Mouse (Mus musculus): Measurements from ENCODE around the gene Tnpo3. TPM values are rescaled to one million over a fixed set of nuclear protein-coding genes. Genes with fewer than 3 reads are reported as not detected.

The Tnpo3 gene
- polyA plus RNA-seq (2014; fragmentation: Illumina TruSeq; extraction: RNeasy Lipid Tissue Mini Kit (QIAGEN cat#74804); ENCODE audit: low read depth, low replicate concordance): 50.4 TPM

GRCm38 (mm10) chr6:29609111-29610019 is at the start of gene Tnpo3:
Gene Tnpo3, minus strand, starts transcription at chr6:29609887.

DNA sequence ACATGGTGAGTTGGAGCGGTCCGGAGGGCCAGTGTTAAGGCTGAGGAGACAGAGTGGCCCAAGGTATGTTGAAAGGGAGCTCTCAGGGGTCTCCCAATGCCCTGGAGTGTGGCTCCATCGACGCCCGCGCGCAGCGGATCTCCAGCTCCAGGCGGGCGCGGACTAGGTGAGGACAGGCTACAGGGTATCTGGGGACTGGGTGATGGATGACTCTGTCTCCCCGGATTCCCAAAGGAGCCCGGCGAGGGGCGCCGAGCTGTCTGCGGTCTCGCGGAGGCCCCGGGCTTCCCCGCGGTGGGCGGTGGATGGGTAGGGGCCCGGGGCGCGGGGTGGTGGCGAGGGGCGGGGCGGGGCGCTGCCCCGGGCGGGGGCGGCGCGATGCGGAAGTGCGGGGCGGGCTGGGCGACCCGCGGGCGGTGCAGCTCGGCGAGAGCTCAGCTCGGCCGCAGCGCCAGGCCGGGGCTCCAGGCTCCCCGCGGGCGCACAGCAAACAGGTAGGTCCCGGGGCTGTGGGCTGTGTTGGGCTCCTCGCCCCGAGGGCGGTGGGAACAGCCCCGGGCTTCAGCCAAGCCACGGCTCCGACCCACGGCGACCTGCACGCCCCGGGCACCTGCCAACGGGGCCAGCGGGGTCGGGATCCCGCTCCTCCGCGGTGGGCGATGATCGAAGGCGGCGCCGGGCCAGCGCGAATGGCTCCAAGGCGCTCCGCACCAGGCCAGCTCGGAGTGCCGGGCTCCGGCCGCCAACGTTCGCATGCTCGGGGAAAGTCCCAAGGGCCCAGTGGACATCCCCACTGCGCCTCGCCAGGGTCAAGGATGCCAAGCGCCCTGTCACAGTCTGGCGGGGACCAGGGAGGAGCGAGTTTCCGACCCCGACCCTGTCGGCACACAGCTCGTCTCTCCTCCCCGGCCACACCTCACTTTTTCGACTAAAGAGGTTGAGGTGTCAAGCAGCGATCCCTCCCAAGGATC is 83.1 kb downstream of the Tnpo3 start, which contains the start of gene Irf5:
Gene Irf5, plus strand, starts transcription at position 345 of the 971 bp plus-strand sequence.

DNA sequence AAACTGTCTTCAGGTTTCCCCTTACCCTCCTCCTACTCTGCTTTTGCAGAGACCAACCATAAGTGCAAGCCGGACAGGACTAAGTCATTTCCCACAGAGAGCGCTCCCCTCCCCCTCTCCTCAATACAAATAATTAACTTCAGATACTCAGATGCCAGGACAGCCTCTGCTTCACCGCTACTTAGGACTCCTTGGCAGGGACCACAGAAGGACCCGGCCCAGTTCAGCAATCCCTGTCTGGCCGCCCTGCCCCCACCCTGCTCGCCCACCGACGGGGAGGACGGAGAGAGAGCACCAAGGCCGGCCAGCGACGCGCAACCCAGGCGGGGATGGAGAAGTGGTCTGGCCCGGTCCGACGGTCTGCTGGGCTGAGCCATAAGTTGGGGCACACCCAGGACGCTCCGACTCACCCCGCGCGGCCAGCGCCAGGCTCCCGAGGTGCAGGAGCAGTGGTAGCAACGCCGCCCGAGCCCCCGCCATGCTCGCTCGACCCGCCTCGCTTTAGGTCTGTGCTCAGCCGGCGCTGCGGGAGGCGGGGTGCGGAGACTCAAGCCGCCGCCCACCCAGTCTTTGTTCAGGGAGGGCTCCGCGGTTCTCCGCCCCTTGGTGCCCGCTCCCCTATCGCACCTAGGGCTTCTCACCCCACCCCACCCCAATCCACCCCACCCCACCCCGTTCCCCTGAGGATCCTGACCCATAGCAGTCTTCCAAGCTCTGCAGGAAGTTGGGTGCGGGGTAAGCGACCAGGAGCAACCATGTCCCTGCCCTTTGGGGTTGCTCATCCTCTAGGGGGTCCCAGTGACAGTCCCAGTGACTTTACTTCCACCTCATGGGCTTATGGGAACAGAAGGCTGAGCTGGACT is 102.0 kb downstream of the Tnpo3 start, which contains the start of gene Kcp:
Gene Kcp, minus strand, starts transcription at position 506 of the 863 bp plus-strand sequence.

Other genes with a start within 250 kb of the Tnpo3 start
- not detected for gene Opn1sw, start 221.4 kb downstream of the Tnpo3 start, polyA plus RNA-seq (2014; fragmentation: Illumina TruSeq; extraction: RNeasy Lipid Tissue Mini Kit (QIAGEN cat#74804); ENCODE audit: low read depth, low replicate concordance)
- gene Ccdc136, start 213.6 kb downstream of the Tnpo3 start, polyA plus RNA-seq (2014; fragmentation: Illumina TruSeq; extraction: RNeasy Lipid Tissue Mini Kit (QIAGEN cat#74804); ENCODE audit: low read depth, low replicate concordance): 542 TPM
- 0.04 TPM for gene Flnc, start 176.6 kb downstream of the Tnpo3 start, polyA plus RNA-seq (2014; fragmentation: Illumina TruSeq; extraction: RNeasy Lipid Tissue Mini Kit (QIAGEN cat#74804); ENCODE audit: low read depth, low replicate concordance)
- 47.0 TPM for gene Atp6v1f, start 142.2 kb downstream of the Tnpo3 start, polyA plus RNA-seq (2014; fragmentation: Illumina TruSeq; extraction: RNeasy Lipid Tissue Mini Kit (QIAGEN cat#74804); ENCODE audit: low read depth, low replicate concordance)
- 1.3 TPM for gene Atp6v1fnb, start 138.4 kb downstream of the Tnpo3 start, polyA plus RNA-seq (2014; fragmentation: Illumina TruSeq; extraction: RNeasy Lipid Tissue Mini Kit (QIAGEN cat#74804); ENCODE audit: low read depth, low replicate concordance)
- gene Kcp, start 101.9 kb downstream of the Tnpo3 start, polyA plus RNA-seq (2014; fragmentation: Illumina TruSeq; extraction: RNeasy Lipid Tissue Mini Kit (QIAGEN cat#74804); ENCODE audit: low read depth, low replicate concordance): not detected
- gene Irf5, start 83.3 kb downstream of the Tnpo3 start, polyA plus RNA-seq (2014; fragmentation: Illumina TruSeq; extraction: RNeasy Lipid Tissue Mini Kit (QIAGEN cat#74804); ENCODE audit: low read depth, low replicate concordance): 0.18 TPM
- gene Tspan33, start 84.3 kb upstream of the Tnpo3 start, polyA plus RNA-seq (2014; fragmentation: Illumina TruSeq; extraction: RNeasy Lipid Tissue Mini Kit (QIAGEN cat#74804); ENCODE audit: low read depth, low replicate concordance): 1.3 TPM
- 1.0 TPM for gene Smo, start 125.6 kb upstream of the Tnpo3 start, polyA plus RNA-seq (2014; fragmentation: Illumina TruSeq; extraction: RNeasy Lipid Tissue Mini Kit (QIAGEN cat#74804); ENCODE audit: low read depth, low replicate concordance)
- 194 TPM for gene Ahcyl2, start 158.1 kb upstream of the Tnpo3 start, polyA plus RNA-seq (2014; fragmentation: Illumina TruSeq; extraction: RNeasy Lipid Tissue Mini Kit (QIAGEN cat#74804); ENCODE audit: low read depth, low replicate concordance)